Mouse (Mus musculus): ENCODE results near the gene Kifc3. TPM values are rescaled to one million over a fixed set of nuclear protein-coding genes. Genes with fewer than 3 reads are reported as not detected.
A peak's percentile ranks its signal among the peaks of the same experiment; 100 is the strongest.

Gene Kifc3
- polyA plus RNA-seq, 1 experiment from 2014 or later: 9.3 TPM

DNA sequence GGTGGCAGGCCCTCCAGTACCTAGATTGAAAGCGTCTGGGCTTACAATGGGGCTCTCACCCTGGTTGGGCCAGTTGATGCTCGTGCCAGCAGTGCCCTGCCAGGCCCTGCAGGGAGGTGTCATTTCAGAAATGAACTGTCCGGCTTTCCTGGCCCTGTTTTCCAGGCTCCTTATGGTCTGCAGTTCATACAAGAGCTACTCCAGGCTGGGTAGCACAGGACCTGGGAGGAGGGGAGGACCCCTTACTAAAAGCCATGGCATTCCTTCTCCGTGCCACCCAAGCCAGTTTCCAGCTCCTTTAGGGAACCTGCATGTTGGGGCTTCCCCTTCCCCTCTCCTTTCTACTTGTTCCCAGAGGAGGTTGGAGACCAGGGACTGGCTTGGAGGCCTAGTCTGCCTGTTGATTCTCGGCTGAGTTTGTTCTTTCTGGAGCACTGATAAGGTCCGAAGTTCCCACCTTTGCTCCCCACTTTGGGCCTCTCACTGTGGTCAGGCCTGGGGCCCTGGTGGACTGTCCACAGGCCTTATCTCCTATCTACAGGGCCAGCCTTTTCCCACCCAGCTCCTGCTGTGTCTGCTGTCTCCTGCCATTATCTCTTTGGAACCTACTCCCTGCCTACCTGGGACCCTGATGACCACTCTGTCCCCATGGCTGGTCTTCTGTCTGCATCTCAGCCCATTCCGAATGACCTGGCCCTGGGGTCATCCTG, 117.0 kb downstream of the Kifc3 start:
- H3K4me2 ChIP-seq (ENCODE audit: low read length): no peak overlapping the region
- H3K4me1 ChIP-seq (ENCODE audit: control insufficient read depth in 2 of 2, insufficient read depth in 2 of 2, low read length in 2 of 2): peaks cover 6 to 9% of the 10 kb centered on the region in 2 experiments; a peak in 3 of 4 replicates
- H3K27ac ChIP-seq (replicated peaks in 1 of 2; ENCODE audit: control insufficient read depth in 1 of 2, insufficient read depth in 1 of 2, low read depth in 2 of 2, low read length in 2 of 2): no peak overlapping the region
- no peak overlapping the region for H3K9ac ChIP-seq (ENCODE audit: low read length)
- WGBS: 59% methylated on average over 7 of the region's 7 CpGs
- peaks cover 76% of the 10 kb centered on the region for H3K36me3 ChIP-seq (ENCODE audit: control insufficient read depth, insufficient read depth, low read length)
- no peaks in the 10 kb centered on the region for H3K27me3 ChIP-seq (ENCODE audit: control insufficient read depth, insufficient read depth, low read length)
- ATAC-seq (ENCODE audit: insufficient number of reproducible peaks, insufficient read depth, low FRiP score, low read depth): no peak
- no peak overlapping the region for H3K4me3 ChIP-seq (ENCODE audit: control insufficient read depth in 1 of 2, insufficient read depth in 1 of 2, low read depth in 1 of 2, low read length in 2 of 2)
- H3K9me3 ChIP-seq (ENCODE audit: control insufficient read depth, low read length): no peaks in the 10 kb centered on the region

- H3K9ac ChIP-seq (ENCODE audit: low read length): no peak overlapping the region
Observed at GRCm38 (mm10) chr8:95084744-95085431, 117.7 kb downstream of the Kifc3 start.

DNA sequence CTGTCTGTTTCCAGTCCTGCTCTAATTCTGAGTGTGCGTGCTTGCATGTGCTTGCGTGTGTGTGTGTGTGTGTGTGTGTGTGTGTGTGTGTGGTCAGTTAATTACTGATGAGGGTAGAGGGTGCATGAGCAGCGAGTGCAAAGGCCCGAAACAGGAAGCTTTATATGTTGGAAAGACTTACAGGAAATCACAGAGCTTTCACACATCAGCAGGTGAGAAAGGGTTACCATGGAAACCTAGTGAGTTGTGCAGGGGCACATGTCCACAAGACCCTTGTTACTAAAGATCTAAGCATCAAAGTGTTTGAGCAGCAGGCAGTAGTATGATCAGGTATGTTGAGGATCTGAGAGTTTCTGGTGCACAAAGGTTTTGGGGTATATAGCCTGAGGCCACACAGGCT, 118.4 kb downstream of the Kifc3 start:
- 85% methylated on average over 4 of the region's 4 CpGs for WGBS
- no peak for ATAC-seq (ENCODE audit: insufficient number of reproducible peaks, insufficient read depth, low FRiP score, low read depth)
- peaks cover 63% of the 10 kb centered on the region for H3K36me3 ChIP-seq (ENCODE audit: control insufficient read depth, insufficient read depth, low read length)

More at GRCm38 (mm10) chr8:95084744-95085431, 117.7 kb downstream of the Kifc3 start:
- no peaks in the 10 kb centered on the region for H3K27me3 ChIP-seq (ENCODE audit: control insufficient read depth, insufficient read depth, low read length)
- no peak overlapping the region for H3K4me3 ChIP-seq (ENCODE audit: control insufficient read depth in 1 of 2, insufficient read depth in 1 of 2, low read depth in 1 of 2, low read length in 2 of 2)
- no peak overlapping the region for H3K4me2 ChIP-seq (ENCODE audit: low read length)
- peaks cover 6 to 9% of the 10 kb centered on the region in 2 experiments; a peak in 3 of 4 replicates for H3K4me1 ChIP-seq (ENCODE audit: control insufficient read depth in 2 of 2, insufficient read depth in 2 of 2, low read length in 2 of 2)
- no peak for ATAC-seq (ENCODE audit: insufficient number of reproducible peaks, insufficient read depth, low FRiP score, low read depth)
- H3K9me3 ChIP-seq (ENCODE audit: control insufficient read depth, low read length): no peaks in the 10 kb centered on the region
- H3K36me3 ChIP-seq (ENCODE audit: control insufficient read depth, insufficient read depth, low read length): peaks cover 69% of the 10 kb centered on the region
- WGBS: 78% methylated on average over 10 of the region's 10 CpGs
- no peak overlapping the region for H3K27ac ChIP-seq (replicated peaks in 1 of 2; ENCODE audit: control insufficient read depth in 1 of 2, insufficient read depth in 1 of 2, low read depth in 2 of 2, low read length in 2 of 2)

GRCm38 (mm10) chr8:95081650-95082049, 121.0 kb downstream of the Kifc3 start:
- Histone ChIP-seq H3K9me3 (ENCODE audit: control insufficient read depth, low read length) (no peaks in the 10 kb centered on the region), H3K27ac (replicated peaks in 1 of 2; ENCODE audit: control insufficient read depth in 1 of 2, insufficient read depth in 1 of 2, low read depth in 2 of 2, low read length in 2 of 2) (peak overlapping the region; percentile 34 to 56), H3K4me1 (ENCODE audit: control insufficient read depth in 2 of 2, insufficient read depth in 2 of 2, low read length in 2 of 2) (peaks cover 6 to 9% of the 10 kb centered on the region in 2 experiments; a peak in 3 of 4 replicates), H3K36me3 (ENCODE audit: control insufficient read depth, insufficient read depth, low read length) (peaks cover 37% of the 10 kb centered on the region), H3K27me3 (ENCODE audit: control insufficient read depth, insufficient read depth, low read length) (no peaks in the 10 kb centered on the region), H3K4me3 (ENCODE audit: control insufficient read depth in 1 of 2, insufficient read depth in 1 of 2, low read depth in 1 of 2, low read length in 2 of 2) (peak overlapping the region; percentile 61 to 90), H3K9ac (ENCODE audit: low read length) (peak overlapping the region; percentile 75), H3K4me2 (ENCODE audit: low read length) (peak overlapping the region; percentile 87)
- ATAC-seq (ENCODE audit: insufficient number of reproducible peaks, insufficient read depth, low FRiP score, low read depth): no peak
- WGBS: 8% methylated on average over 11 of the region's 11 CpGs

More for the DNA sequence above, 118.4 kb downstream of the Kifc3 start:
- Histone ChIP-seq H3K27ac (replicated peaks in 1 of 2; ENCODE audit: control insufficient read depth in 1 of 2, insufficient read depth in 1 of 2, low read depth in 2 of 2, low read length in 2 of 2) (no peak overlapping the region), H3K4me2 (ENCODE audit: low read length) (no peak overlapping the region), H3K4me1 (ENCODE audit: control insufficient read depth in 2 of 2, insufficient read depth in 2 of 2, low read length in 2 of 2) (peaks cover 6 to 9% of the 10 kb centered on the region in 2 experiments; a peak in 3 of 4 replicates), H3K4me3 (ENCODE audit: control insufficient read depth in 1 of 2, insufficient read depth in 1 of 2, low read depth in 1 of 2, low read length in 2 of 2) (no peak overlapping the region), H3K9me3 (ENCODE audit: control insufficient read depth, low read length) (no peaks in the 10 kb centered on the region), H3K27me3 (ENCODE audit: control insufficient read depth, insufficient read depth, low read length) (no peaks in the 10 kb centered on the region), H3K9ac (ENCODE audit: low read length) (no peak overlapping the region)

- Histone ChIP-seq H3K9me3 (ENCODE audit: control insufficient read depth, low read length) (no peaks in the 10 kb centered on the region), H3K4me2 (ENCODE audit: low read length) (peak within 1 kb of the TSS; percentile 87), H3K9ac (ENCODE audit: low read length) (peak within 1 kb of the TSS; percentile 76), H3K4me3 (ENCODE audit: control insufficient read depth in 1 of 2, insufficient read depth in 1 of 2, low read depth in 1 of 2, low read length in 2 of 2) (peak within 1 kb of the TSS; percentile 61 to 90), H3K36me3 (ENCODE audit: control insufficient read depth, insufficient read depth, low read length) (peaks cover 30% of the 10 kb centered on the region), H3K4me1 (ENCODE audit: control insufficient read depth in 2 of 2, insufficient read depth in 2 of 2, low read length in 2 of 2) (peaks cover 6 to 9% of the 10 kb centered on the region in 2 experiments; a peak in 3 of 4 replicates), H3K27me3 (ENCODE audit: control insufficient read depth, insufficient read depth, low read length) (no peaks in the 10 kb centered on the region), H3K27ac (replicated peaks in 1 of 2; ENCODE audit: control insufficient read depth in 1 of 2, insufficient read depth in 1 of 2, low read depth in 2 of 2, low read length in 2 of 2) (peak within 1 kb of the TSS; percentile 56 to 75)
- ATAC-seq (ENCODE audit: insufficient number of reproducible peaks, insufficient read depth, low FRiP score, low read depth): peak; percentile 96
- WGBS: under 1% methylated on average over 47 of the region's 47 CpGs
Observed at GRCm38 (mm10) chr8:95080381-95081341, 122.0 kb downstream of the Kifc3 start, which contains the start of gene Katnb1. Gene Katnb1 (plus strand): TSS chr8:95081186.

GRCm38 (mm10) chr8:95079305-95079704, 123.3 kb downstream of the Kifc3 start:
- 84% methylated on average over 4 of the region's 4 CpGs for WGBS
- ATAC-seq (ENCODE audit: insufficient number of reproducible peaks, insufficient read depth, low FRiP score, low read depth): no peak
- no peaks in the 10 kb centered on the region for H3K9me3 ChIP-seq (ENCODE audit: control insufficient read depth, low read length)

DNA sequence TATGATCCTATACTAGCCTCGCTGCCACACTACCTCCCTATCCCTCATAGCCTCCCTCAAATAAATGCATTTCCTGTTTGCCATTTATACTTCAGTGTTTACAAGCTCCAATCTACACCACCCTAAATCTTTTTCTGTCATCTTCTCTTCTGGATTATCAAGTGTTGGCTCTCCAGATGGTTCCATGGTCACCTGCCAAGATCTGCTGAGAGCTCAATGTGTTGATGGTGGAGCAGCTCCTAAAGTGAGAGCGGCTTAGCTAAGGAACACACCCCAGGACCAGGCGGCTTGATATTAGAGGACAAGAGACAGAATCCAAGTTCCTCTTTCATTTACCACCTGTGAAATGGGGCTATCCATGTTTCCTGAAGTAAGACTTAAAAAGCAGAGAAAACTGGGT, 124.6 kb downstream of the Kifc3 start:
- Histone ChIP-seq H3K36me3 (ENCODE audit: control insufficient read depth, insufficient read depth, low read length) (peaks cover 6% of the 10 kb centered on the region), H3K27ac (replicated peaks in 1 of 2; ENCODE audit: control insufficient read depth in 1 of 2, insufficient read depth in 1 of 2, low read depth in 2 of 2, low read length in 2 of 2) (no peak overlapping the region), H3K9me3 (ENCODE audit: control insufficient read depth, low read length) (no peaks in the 10 kb centered on the region), H3K4me1 (ENCODE audit: control insufficient read depth in 2 of 2, insufficient read depth in 2 of 2, low read length in 2 of 2) (peaks cover 6 to 9% of the 10 kb centered on the region in 2 experiments; a peak in 3 of 4 replicates), H3K4me2 (ENCODE audit: low read length) (no peak overlapping the region), H3K27me3 (ENCODE audit: control insufficient read depth, insufficient read depth, low read length) (no peaks in the 10 kb centered on the region), H3K9ac (ENCODE audit: low read length) (no peak overlapping the region), H3K4me3 (ENCODE audit: control insufficient read depth in 1 of 2, insufficient read depth in 1 of 2, low read depth in 1 of 2, low read length in 2 of 2) (no peak overlapping the region)
- WGBS: 81% methylated on average over 3 of the region's 3 CpGs
- no peak for ATAC-seq (ENCODE audit: insufficient number of reproducible peaks, insufficient read depth, low FRiP score, low read depth)

More at GRCm38 (mm10) chr8:95079305-95079704, 123.3 kb downstream of the Kifc3 start:
- no peak overlapping the region for H3K9ac ChIP-seq (ENCODE audit: low read length)
- H3K27me3 ChIP-seq (ENCODE audit: control insufficient read depth, insufficient read depth, low read length): no peaks in the 10 kb centered on the region
- H3K4me2 ChIP-seq (ENCODE audit: low read length): no peak overlapping the region
- H3K36me3 ChIP-seq (ENCODE audit: control insufficient read depth, insufficient read depth, low read length): peaks cover 19% of the 10 kb centered on the region
- no peak overlapping the region for H3K27ac ChIP-seq (replicated peaks in 1 of 2; ENCODE audit: control insufficient read depth in 1 of 2, insufficient read depth in 1 of 2, low read depth in 2 of 2, low read length in 2 of 2)
- H3K4me3 ChIP-seq (ENCODE audit: control insufficient read depth in 1 of 2, insufficient read depth in 1 of 2, low read depth in 1 of 2, low read length in 2 of 2): no peak overlapping the region
- peaks cover 6 to 9% of the 10 kb centered on the region in 2 experiments; a peak in 3 of 4 replicates for H3K4me1 ChIP-seq (ENCODE audit: control insufficient read depth in 2 of 2, insufficient read depth in 2 of 2, low read length in 2 of 2)

All from heart, embryonic 14.5 days (tissue).